Mouse (Mus musculus) liver, embryonic 11.5 days (tissue): ENCODE measurements around the gene Rictor. TPM values are rescaled to one million over a fixed set of nuclear protein-coding genes. Genes with fewer than 3 reads are reported as not detected.

Source experiments
- ATAC-seq: fragments of 200-750 bp; cut with Nextera tagmentation; replicated peaks from 2 replicates; pipeline ENCODE4 v1.8.0; 2017; ENCODE audit warnings: moderate number of reproducible peaks, mild to moderate bottlenecking, moderate TSS enrichment, moderate library complexity; ENCODE audit not compliant: low FRiP score
- DNase-seq: peaks from one replicate; pipeline ENCODE4 v3.0.0-alpha.2; 2017; ENCODE audit warnings: low spot score
- H3K27ac ChIP-seq: fragments of 300-500 bp; sonication (generic); 2 replicates; pipeline ENCODE4 v1.5.1; 2014; ENCODE audit warnings: mild to moderate bottlenecking, low read depth, low read length, control low read depth
- H3K27me3 ChIP-seq: fragments of 300-500 bp; sonication (generic); replicated peaks from 2 replicates; pipeline ENCODE4 v1.6.1; 2014; ENCODE audit warnings: low read length, mixed read lengths; ENCODE audit not compliant: control insufficient read depth, insufficient read depth
- H3K36me3 ChIP-seq: fragments of 300-500 bp; sonication (generic); 2 replicates; pipeline ENCODE4 v1.6.1; 2014; ENCODE audit warnings: mild to moderate bottlenecking, low read length, moderate library complexity, mixed read lengths; ENCODE audit not compliant: control insufficient read depth, insufficient read depth
- H3K4me1 ChIP-seq: fragments of 300-500 bp; sonication (generic); replicated peaks from 2 replicates; pipeline ENCODE4 v1.6.1; 2014; ENCODE audit warnings: low read length, mixed read lengths; ENCODE audit not compliant: control insufficient read depth, insufficient read depth
- H3K4me2 ChIP-seq: fragments of 300-500 bp; sonication (generic); 2 replicates; pipeline ENCODE4 v1.6.1; 2014; ENCODE audit warnings: mild to moderate bottlenecking, control low read depth, moderate library complexity
- H3K4me3 ChIP-seq: fragments of 300-500 bp; sonication (generic); 2 replicates; pipeline ENCODE4 v1.5.1; 2014; ENCODE audit warnings: low read depth, low read length, control low read depth
- H3K9ac ChIP-seq: fragments of 300-500 bp; sonication (generic); 2 replicates; pipeline ENCODE4 v1.6.1; 2014; ENCODE audit warnings: low read depth, low read length, control low read depth
- H3K9me3 ChIP-seq: fragments of 300-500 bp; sonication (generic); 2 replicates; pipeline ENCODE4 v1.6.1; 2016; ENCODE audit warnings: low read length, inconsistent platforms, mixed read lengths; ENCODE audit not compliant: control insufficient read depth
- WGBS: fragments of 180-500 bp; shearing (Covaris S2); extraction: QIAGEN DNeasy Blood & Tissue Kit; methylation state at CpG from one replicate; pipeline ENCODE4 v1.1.7; 2014; 5-methylcytosine and 5-hydroxymethylcytosine counted together
- polyA plus RNA-seq: library from polyadenylated mRNA; unstranded; fragments of >200 nt; fragmentation: Nextera tagmentation; extraction: Ambion mirVana; gene quantifications from 2 replicates; pipeline ENCODE4 v1.2.1, GENCODE M21; 2014

Rictor gene
- polyA plus RNA-seq, 1 experiment from 2014 or later, result 31.6 TPM

DNA sequence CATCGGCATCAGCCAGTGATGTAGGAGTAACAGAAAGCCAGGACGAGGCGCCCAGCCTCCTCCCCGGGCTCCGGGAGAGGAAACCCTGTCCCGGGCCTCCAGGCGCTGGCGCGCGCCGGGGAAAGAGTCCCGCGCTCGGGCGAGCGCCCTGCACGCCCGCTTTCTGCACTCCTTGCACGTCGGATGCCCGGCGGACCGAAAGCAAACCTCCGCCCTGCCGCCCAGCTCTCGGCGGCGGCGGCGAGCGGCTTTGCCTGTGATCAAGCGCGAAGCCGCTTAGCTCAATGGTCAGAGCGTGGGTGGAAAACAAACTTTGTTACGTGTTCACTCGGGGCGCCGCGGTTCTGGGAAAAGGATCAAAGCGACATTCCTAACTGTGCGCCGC lies 636 bp upstream of the Rictor start:
- Histone ChIP-seq H3K4me1 (peaks cover 26% of the 10 kb centered on the region), H3K4me2 (peak overlapping the region; percentile 69), H3K9me3 (no peaks in the 10 kb centered on the region), H3K4me3 (peak overlapping the region; percentile 94), H3K36me3 (no peaks in the 10 kb centered on the region), H3K27me3 (no peaks in the 10 kb centered on the region), H3K27ac (peak overlapping the region; percentile 93), H3K9ac (peak overlapping the region; percentile 96)
- peak; percentile 83 for DNase-seq
- WGBS, result under 1% methylated on average over 43 of the region's 43 CpGs
- peak; percentile 35 for ATAC-seq

GRCm38 (mm10) chr15:6708526-6709441 lies 605 bp downstream of the Rictor start:
- Histone ChIP-seq H3K27me3 (no peaks in the 10 kb centered on the region), H3K27ac (peak overlapping the region; percentile 93), H3K9me3 (no peaks in the 10 kb centered on the region), H3K9ac (peak overlapping the region; percentile 96), H3K4me2 (peak overlapping the region; percentile 69), H3K36me3 (no peaks in the 10 kb centered on the region), H3K4me3 (peak overlapping the region; percentile 94), H3K4me1 (peaks cover 39% of the 10 kb centered on the region)
- ATAC-seq, result peak; percentile 39
- under 1% methylated on average over 78 of the region's 89 CpGs for WGBS
- peak; percentile 64 for DNase-seq

DNA sequence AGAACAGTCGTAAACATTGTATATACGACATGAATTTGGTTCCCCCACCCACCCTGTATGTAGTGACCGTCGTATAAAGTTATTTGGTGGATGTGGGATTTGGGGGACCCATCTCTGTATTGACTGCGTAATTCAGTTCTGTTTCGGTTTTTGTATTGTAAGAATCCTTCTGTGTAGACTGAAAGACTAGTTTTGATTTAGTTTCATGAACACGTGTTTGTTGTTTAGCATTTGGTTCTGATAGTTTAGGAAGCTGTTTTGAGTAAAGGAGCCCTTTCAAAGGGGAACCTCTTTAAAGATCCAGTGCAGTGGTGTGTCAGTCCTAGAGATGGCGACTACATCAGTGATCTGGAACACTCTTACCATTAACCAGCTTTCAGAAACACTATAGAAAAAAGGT lies 1.4 kb downstream of the Rictor start:
- 22% methylated on average over 8 of the region's 8 CpGs for WGBS
- Histone ChIP-seq H3K27ac (no peak overlapping the region), H3K4me1 (peaks cover 47% of the 10 kb centered on the region)

DNA sequence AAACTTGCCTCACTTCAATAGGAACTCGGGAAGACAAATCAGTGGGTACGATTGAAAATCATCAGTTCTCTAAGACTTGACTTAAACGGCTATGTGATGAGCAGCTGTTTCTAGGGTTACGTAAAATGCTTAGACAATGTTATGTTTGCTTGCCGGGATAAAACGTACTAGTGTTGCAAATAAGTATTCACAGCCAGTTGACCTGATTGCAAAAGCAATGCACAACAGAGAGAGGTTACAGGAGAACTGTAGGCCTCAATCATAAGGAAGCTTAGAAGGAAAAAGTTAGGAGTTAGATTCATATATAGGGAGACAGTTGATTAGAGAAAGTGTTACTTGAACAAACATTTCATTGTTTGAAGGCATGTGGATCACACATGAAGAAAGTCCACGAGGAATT lies 2.2 kb downstream of the Rictor start:
- ATAC-seq, result no peak
- peak overlapping the region; percentile 69 for H3K4me2 ChIP-seq
- H3K27me3 ChIP-seq, result no peaks in the 10 kb centered on the region
- H3K4me3 ChIP-seq, result no peak overlapping the region
- H3K9me3 ChIP-seq, result no peaks in the 10 kb centered on the region
- H3K9ac ChIP-seq, result no peak overlapping the region
- peaks cover 54% of the 10 kb centered on the region for H3K4me1 ChIP-seq
- 81% methylated on average over 7 of the region's 7 CpGs for WGBS
- no peaks in the 10 kb centered on the region for H3K36me3 ChIP-seq
- no peak for DNase-seq
- no peak overlapping the region for H3K27ac ChIP-seq

More for the DNA sequence above, 1.4 kb downstream of the Rictor start:
- Histone ChIP-seq H3K4me2 (peak overlapping the region; percentile 69), H3K27me3 (no peaks in the 10 kb centered on the region), H3K4me3 (peak overlapping the region; percentile 94), H3K9me3 (no peaks in the 10 kb centered on the region), H3K36me3 (no peaks in the 10 kb centered on the region), H3K9ac (peak overlapping the region; percentile 96)
- ATAC-seq (no peak), DNase-seq (no peak)

- 76% methylated on average over 7 of the region's 7 CpGs for WGBS
- H3K9me3 ChIP-seq, result no peaks in the 10 kb centered on the region
- ATAC-seq (no peak), DNase-seq (no peak)
- peaks cover 52% of the 10 kb centered on the region for H3K4me1 ChIP-seq
- no peak overlapping the region for H3K9ac ChIP-seq
- no peak overlapping the region for H3K4me3 ChIP-seq
- no peaks in the 10 kb centered on the region for H3K36me3 ChIP-seq
- H3K27ac ChIP-seq, result no peak overlapping the region
- no peaks in the 10 kb centered on the region for H3K27me3 ChIP-seq
- no peak overlapping the region; the same call in 1 of the 2 replicates for H3K4me2 ChIP-seq
Observed at GRCm38 (mm10) chr15:6711226-6711625, 3.0 kb downstream of the Rictor start.

DNA sequence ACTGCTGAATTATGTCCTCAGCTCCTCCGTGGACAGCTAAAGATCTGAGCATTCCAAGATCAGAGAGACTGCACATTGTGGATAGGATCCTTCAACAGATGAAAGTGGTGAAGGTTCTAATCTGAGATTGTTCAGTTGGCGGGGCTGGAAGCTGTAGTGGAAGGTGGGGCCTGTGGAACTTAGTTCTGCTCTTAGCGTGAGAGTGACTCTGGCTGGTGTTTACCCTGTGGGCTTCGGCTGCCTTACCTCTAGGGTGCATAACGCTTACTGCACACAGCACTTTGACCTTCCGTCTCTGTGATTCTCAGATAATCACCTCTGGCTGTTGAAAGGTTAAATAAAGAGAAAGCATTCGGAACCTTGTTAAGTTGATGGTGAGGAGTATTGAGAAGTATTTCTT lies 6.6 kb downstream of the Rictor start:
- H3K4me2 ChIP-seq, result peak overlapping the region; percentile 52

DNA sequence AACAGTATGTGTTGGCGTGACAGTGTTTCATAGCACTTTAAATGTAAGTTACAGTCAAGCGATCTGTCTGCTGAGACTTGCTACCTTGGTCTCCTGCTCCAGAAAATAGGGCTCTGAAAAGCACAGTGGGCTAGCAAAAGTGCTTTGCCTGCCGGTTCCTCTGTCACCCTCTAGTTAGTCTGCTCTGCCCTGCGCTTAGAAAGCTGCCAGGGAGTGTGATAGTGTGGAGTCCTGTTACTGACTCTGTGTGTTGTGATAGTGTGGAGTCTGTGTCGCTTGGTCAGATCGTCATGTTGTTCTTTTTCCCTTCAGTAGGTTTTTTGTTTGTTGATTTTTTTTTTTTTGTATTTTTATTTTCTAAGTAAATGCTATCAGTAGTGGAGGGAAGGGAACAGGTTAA lies 7.1 kb downstream of the Rictor start:
- Histone ChIP-seq H3K4me2 (peak overlapping the region; percentile 52), H3K4me3 (no peak overlapping the region), H3K9ac (peak overlapping the region; percentile 20; the same call in 1 of the 2 replicates), H3K9me3 (no peaks in the 10 kb centered on the region), H3K27ac (peak overlapping the region; percentile 59; the same call in 1 of the 2 replicates), H3K27me3 (no peaks in the 10 kb centered on the region), H3K4me1 (peaks cover 39% of the 10 kb centered on the region), H3K36me3 (no peaks in the 10 kb centered on the region)
- DNase-seq (no peak), ATAC-seq (peak; percentile 37; the same call in 1 of the 2 replicates)
- 56% methylated on average over 6 of the region's 6 CpGs for WGBS

More for the DNA sequence above, 6.6 kb downstream of the Rictor start:
- H3K4me3 ChIP-seq, result 0 out of 2 replicates have a peak overlapping the region, but pooled peaks have one; percentile 7
- H3K27me3 ChIP-seq, result no peaks in the 10 kb centered on the region
- H3K9me3 ChIP-seq, result no peaks in the 10 kb centered on the region
- peak overlapping the region; percentile 20; the same call in 1 of the 2 replicates for H3K9ac ChIP-seq
- WGBS, result 30% methylated on average over 7 of the region's 7 CpGs
- H3K27ac ChIP-seq, result peak overlapping the region; percentile 59; the same call in 1 of the 2 replicates
- peak; percentile 84 for ATAC-seq
- H3K36me3 ChIP-seq, result no peaks in the 10 kb centered on the region
- no peak for DNase-seq
- H3K4me1 ChIP-seq, result peaks cover 43% of the 10 kb centered on the region

- Histone ChIP-seq H3K36me3 (no peaks in the 10 kb centered on the region), H3K27me3 (no peaks in the 10 kb centered on the region), H3K9me3 (no peaks in the 10 kb centered on the region), H3K4me1 (no peaks in the 10 kb centered on the region), H3K4me3 (no peak overlapping the region), H3K4me2 (no peak overlapping the region), H3K9ac (no peak overlapping the region), H3K27ac (no peak overlapping the region)
- no peak for DNase-seq
- 85% methylated on average over 2 of the region's 2 CpGs for WGBS
- no peak for ATAC-seq
Observed at GRCm38 (mm10) chr15:6721385-6721784, 13.2 kb downstream of the Rictor start.
